Mouse (Mus musculus): ENCODE results near the gene Crbn. TPM values are rescaled to one million over a fixed set of nuclear protein-coding genes. Genes with fewer than 3 reads are reported as not detected.
A peak's percentile ranks its signal among the peaks of the same experiment; 100 is the strongest.

Crbn gene
- polyA plus RNA-seq (2015; fragmentation: Nextera tagmentation; extraction: Ambion mirVana): 41.7 and 42.8 TPM in 2 replicates

- H3K27ac ChIP-seq (ENCODE audit: low read length): no peak within 1 kb of the TSS
- 1% methylated on average over 56 of the region's 57 CpGs for WGBS
- H3K4me2 ChIP-seq (ENCODE audit: low read depth, low read length): peak within 1 kb of the TSS; percentile 88
- peak; percentile 92 for ATAC-seq (ENCODE audit: insufficient read depth, low FRiP score)
- H3K4me1 ChIP-seq (ENCODE audit: control insufficient read depth, insufficient read depth, low read length): peaks cover 11% of the 10 kb centered on the region
- H3K4me3 ChIP-seq (replicated peaks; ENCODE audit: low read length): peak within 1 kb of the TSS; percentile 78
- no peaks in the 10 kb centered on the region for H3K9me3 ChIP-seq (replicated peaks; ENCODE audit: control insufficient read depth, low read length)
- no peaks in the 10 kb centered on the region for H3K27me3 ChIP-seq (ENCODE audit: control insufficient read depth, insufficient read depth, low read length)
- 0 out of 2 replicates have a peak, but pooled peaks cover 3% of the 10 kb centered on the region for H3K36me3 ChIP-seq (ENCODE audit: control insufficient read depth, insufficient read depth, low read length)
- peak within 1 kb of the TSS; percentile 79 for H3K9ac ChIP-seq (ENCODE audit: low read length)
Observed at GRCm38 (mm10) chr6:106799333-106800226, at the start of gene Crbn. TSS of gene Crbn (minus strand) at chr6:106800077.

- H3K4me3 ChIP-seq (replicated peaks; ENCODE audit: low read length): no peak overlapping the region
- H3K9ac ChIP-seq (ENCODE audit: low read length): no peak overlapping the region
- WGBS: 56% methylated on average over 1 of the region's 1 CpGs
- H3K9me3 ChIP-seq (replicated peaks; ENCODE audit: control insufficient read depth, low read length): no peaks in the 10 kb centered on the region
- H3K4me2 ChIP-seq (ENCODE audit: low read depth, low read length): no peak overlapping the region
- H3K27ac ChIP-seq (ENCODE audit: low read length): no peak overlapping the region
- no peaks in the 10 kb centered on the region for H3K4me1 ChIP-seq (ENCODE audit: control insufficient read depth, insufficient read depth, low read length)
- ATAC-seq (ENCODE audit: insufficient read depth, low FRiP score): no peak
- H3K36me3 ChIP-seq (ENCODE audit: control insufficient read depth, insufficient read depth, low read length): no peaks in the 10 kb centered on the region
- H3K27me3 ChIP-seq (ENCODE audit: control insufficient read depth, insufficient read depth, low read length): no peaks in the 10 kb centered on the region
Observed at GRCm38 (mm10) chr6:106840181-106840580, 40.3 kb upstream of the Crbn start.

GRCm38 (mm10) chr6:106838053-106838452 is 38.2 kb upstream of the Crbn start:
- Histone ChIP-seq H3K27me3 (ENCODE audit: control insufficient read depth, insufficient read depth, low read length) (no peaks in the 10 kb centered on the region), H3K9ac (ENCODE audit: low read length) (no peak overlapping the region), H3K4me2 (ENCODE audit: low read depth, low read length) (no peak overlapping the region), H3K27ac (ENCODE audit: low read length) (no peak overlapping the region), H3K4me1 (ENCODE audit: control insufficient read depth, insufficient read depth, low read length) (no peaks in the 10 kb centered on the region), H3K4me3 (replicated peaks; ENCODE audit: low read length) (no peak overlapping the region), H3K9me3 (replicated peaks; ENCODE audit: control insufficient read depth, low read length) (no peaks in the 10 kb centered on the region), H3K36me3 (ENCODE audit: control insufficient read depth, insufficient read depth, low read length) (no peaks in the 10 kb centered on the region)
- WGBS: 77% methylated on average over 3 of the region's 3 CpGs
- no peak for ATAC-seq (ENCODE audit: insufficient read depth, low FRiP score)

GRCm38 (mm10) chr6:106835316-106835715 is 35.4 kb upstream of the Crbn start:
- ATAC-seq (ENCODE audit: insufficient read depth, low FRiP score): no peak
- H3K36me3 ChIP-seq (ENCODE audit: control insufficient read depth, insufficient read depth, low read length): no peaks in the 10 kb centered on the region
- no peak overlapping the region for H3K4me2 ChIP-seq (ENCODE audit: low read depth, low read length)
- no peak overlapping the region for H3K9ac ChIP-seq (ENCODE audit: low read length)
- H3K27me3 ChIP-seq (ENCODE audit: control insufficient read depth, insufficient read depth, low read length): no peaks in the 10 kb centered on the region
- H3K4me1 ChIP-seq (ENCODE audit: control insufficient read depth, insufficient read depth, low read length): no peaks in the 10 kb centered on the region
- no peak overlapping the region for H3K4me3 ChIP-seq (replicated peaks; ENCODE audit: low read length)
- H3K27ac ChIP-seq (ENCODE audit: low read length): no peak overlapping the region
- no peaks in the 10 kb centered on the region for H3K9me3 ChIP-seq (replicated peaks; ENCODE audit: control insufficient read depth, low read length)
- WGBS: 60% methylated on average over 2 of the region's 2 CpGs

GRCm38 (mm10) chr6:106822329-106822728 is 22.5 kb upstream of the Crbn start:
- Histone ChIP-seq H3K36me3 (ENCODE audit: control insufficient read depth, insufficient read depth, low read length) (no peaks in the 10 kb centered on the region), H3K27me3 (ENCODE audit: control insufficient read depth, insufficient read depth, low read length) (no peaks in the 10 kb centered on the region), H3K4me3 (replicated peaks; ENCODE audit: low read length) (no peak overlapping the region), H3K9me3 (replicated peaks; ENCODE audit: control insufficient read depth, low read length) (no peaks in the 10 kb centered on the region), H3K4me2 (ENCODE audit: low read depth, low read length) (no peak overlapping the region), H3K4me1 (ENCODE audit: control insufficient read depth, insufficient read depth, low read length) (no peaks in the 10 kb centered on the region), H3K27ac (ENCODE audit: low read length) (no peak overlapping the region), H3K9ac (ENCODE audit: low read length) (no peak overlapping the region)
- 48% methylated on average over 1 of the region's 1 CpGs for WGBS
- ATAC-seq (ENCODE audit: insufficient read depth, low FRiP score): no peak

- no peak for ATAC-seq (ENCODE audit: insufficient read depth, low FRiP score)
- Histone ChIP-seq H3K4me3 (replicated peaks; ENCODE audit: low read length) (no peak overlapping the region), H3K27me3 (ENCODE audit: control insufficient read depth, insufficient read depth, low read length) (no peaks in the 10 kb centered on the region), H3K36me3 (ENCODE audit: control insufficient read depth, insufficient read depth, low read length) (no peaks in the 10 kb centered on the region), H3K27ac (ENCODE audit: low read length) (no peak overlapping the region), H3K9me3 (replicated peaks; ENCODE audit: control insufficient read depth, low read length) (no peaks in the 10 kb centered on the region), H3K4me1 (ENCODE audit: control insufficient read depth, insufficient read depth, low read length) (no peaks in the 10 kb centered on the region), H3K4me2 (ENCODE audit: low read depth, low read length) (no peak overlapping the region), H3K9ac (ENCODE audit: low read length) (no peak overlapping the region)
Observed at GRCm38 (mm10) chr6:106820566-106820965, 20.7 kb upstream of the Crbn start.

GRCm38 (mm10) chr6:106819906-106820305 is 20.0 kb upstream of the Crbn start:
- Histone ChIP-seq H3K9me3 (replicated peaks; ENCODE audit: control insufficient read depth, low read length) (no peaks in the 10 kb centered on the region), H3K4me1 (ENCODE audit: control insufficient read depth, insufficient read depth, low read length) (no peaks in the 10 kb centered on the region)

GRCm38 (mm10) chr6:106819246-106819645 is 19.4 kb upstream of the Crbn start:
- no peak for ATAC-seq (ENCODE audit: insufficient read depth, low FRiP score)
- Histone ChIP-seq H3K9ac (ENCODE audit: low read length) (no peak overlapping the region), H3K36me3 (ENCODE audit: control insufficient read depth, insufficient read depth, low read length) (no peaks in the 10 kb centered on the region)

More at GRCm38 (mm10) chr6:106819906-106820305, 20.0 kb upstream of the Crbn start:
- no peak overlapping the region for H3K4me2 ChIP-seq (ENCODE audit: low read depth, low read length)
- no peak for ATAC-seq (ENCODE audit: insufficient read depth, low FRiP score)
- no peak overlapping the region for H3K27ac ChIP-seq (ENCODE audit: low read length)
- WGBS: 78% methylated on average over 3 of the region's 3 CpGs
- H3K4me3 ChIP-seq (replicated peaks; ENCODE audit: low read length): no peak overlapping the region
- H3K27me3 ChIP-seq (ENCODE audit: control insufficient read depth, insufficient read depth, low read length): no peaks in the 10 kb centered on the region
- H3K36me3 ChIP-seq (ENCODE audit: control insufficient read depth, insufficient read depth, low read length): no peaks in the 10 kb centered on the region
- no peak overlapping the region for H3K9ac ChIP-seq (ENCODE audit: low read length)

GRCm38 (mm10) chr6:106810686-106811085 is 10.8 kb upstream of the Crbn start:
- WGBS: 90% methylated on average over 3 of the region's 3 CpGs
- no peak for ATAC-seq (ENCODE audit: insufficient read depth, low FRiP score)

More at GRCm38 (mm10) chr6:106819246-106819645, 19.4 kb upstream of the Crbn start:
- Histone ChIP-seq H3K27ac (ENCODE audit: low read length) (no peak overlapping the region), H3K4me3 (replicated peaks; ENCODE audit: low read length) (no peak overlapping the region), H3K27me3 (ENCODE audit: control insufficient read depth, insufficient read depth, low read length) (no peaks in the 10 kb centered on the region), H3K4me2 (ENCODE audit: low read depth, low read length) (no peak overlapping the region), H3K9me3 (replicated peaks; ENCODE audit: control insufficient read depth, low read length) (no peaks in the 10 kb centered on the region), H3K4me1 (ENCODE audit: control insufficient read depth, insufficient read depth, low read length) (no peaks in the 10 kb centered on the region)

More at GRCm38 (mm10) chr6:106810686-106811085, 10.8 kb upstream of the Crbn start:
- Histone ChIP-seq H3K27ac (ENCODE audit: low read length) (no peak overlapping the region), H3K4me2 (ENCODE audit: low read depth, low read length) (no peak overlapping the region), H3K27me3 (ENCODE audit: control insufficient read depth, insufficient read depth, low read length) (no peaks in the 10 kb centered on the region), H3K4me1 (ENCODE audit: control insufficient read depth, insufficient read depth, low read length) (no peaks in the 10 kb centered on the region), H3K4me3 (replicated peaks; ENCODE audit: low read length) (no peak overlapping the region), H3K9ac (ENCODE audit: low read length) (no peak overlapping the region), H3K9me3 (replicated peaks; ENCODE audit: control insufficient read depth, low read length) (no peaks in the 10 kb centered on the region), H3K36me3 (ENCODE audit: control insufficient read depth, insufficient read depth, low read length) (no peaks in the 10 kb centered on the region)

Measured in stomach, embryonic 16.5 days (tissue).